Mouse (Mus musculus): Measurements from ENCODE around the gene Lpin2. TPM values are rescaled to one million over a fixed set of nuclear protein-coding genes. Genes with fewer than 3 reads are reported as not detected.

The Lpin2 gene
- polyA plus RNA-seq, 1 experiment, result 11.2 TPM

- Histone ChIP-seq H3K27me3 (ENCODE audit: control insufficient read depth, insufficient read depth, low read length) (no peaks in the 10 kb centered on the region), H3K4me3 (ENCODE audit: control insufficient read depth, low read depth, low read length) (no peak overlapping the region), H3K4me1 (ENCODE audit: control insufficient read depth, insufficient read depth, low read length) (no peaks in the 10 kb centered on the region), H3K36me3 (ENCODE audit: control insufficient read depth, insufficient read depth, low read length) (peaks cover 3% of the 10 kb centered on the region), H3K27ac (ENCODE audit: control insufficient read depth, insufficient read depth, low read depth, low read length) (no peak overlapping the region)
- TF ChIP-seq POLR2A (IDR thresholded peaks at IDR 0.05; ENCODE audit: control insufficient read depth, low read depth, low read length), result no peak
- no peak for TF ChIP-seq CTCF (IDR thresholded peaks at IDR 0.05; ENCODE audit: control insufficient read depth, insufficient read depth, insufficient replicate concordance, low read depth, low read length)
Observed at GRCm38 (mm10) chr17:71234041-71234594, 51.8 kb downstream of the Lpin2 start.

DNA sequence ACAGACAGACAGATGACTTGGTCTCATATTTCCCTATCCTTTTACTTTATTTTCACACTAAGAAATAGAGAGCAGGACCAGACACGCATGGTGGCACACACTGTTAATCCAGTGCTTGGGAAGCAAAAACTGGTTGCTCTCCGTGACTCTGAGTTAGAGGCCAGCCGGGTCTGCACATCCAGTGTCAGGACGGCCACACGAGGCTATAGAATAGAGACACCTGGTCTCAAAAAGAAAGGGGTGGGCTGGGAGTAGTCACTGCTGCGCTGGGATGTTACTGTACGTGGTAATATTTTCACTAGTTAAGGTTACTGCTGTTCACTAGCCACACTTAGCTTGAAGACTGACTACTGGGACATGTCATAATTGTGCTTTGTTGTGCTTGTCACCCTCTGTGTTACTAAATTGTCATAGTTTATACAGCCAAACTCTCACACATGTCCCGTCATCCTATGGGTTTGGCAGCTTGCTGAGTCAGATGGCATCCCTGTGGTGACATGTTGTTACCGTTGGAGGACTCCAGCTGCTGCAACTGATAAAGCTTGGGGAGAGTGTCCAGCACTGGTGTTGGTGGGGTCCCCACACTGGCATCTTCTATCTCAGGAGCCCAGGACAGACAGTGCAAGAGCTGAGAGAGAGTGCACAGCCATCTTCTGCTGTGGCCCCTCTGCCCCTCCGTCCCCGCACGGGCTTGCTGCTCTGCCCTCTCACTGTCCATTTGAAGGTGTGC, 53.0 kb downstream of the Lpin2 start:
- TF ChIP-seq POLR2A (IDR thresholded peaks at IDR 0.05; ENCODE audit: control insufficient read depth, low read depth, low read length) (no peak), CTCF (IDR thresholded peaks at IDR 0.05; ENCODE audit: control insufficient read depth, insufficient read depth, insufficient replicate concordance, low read depth, low read length) (no peak)
- Histone ChIP-seq H3K4me3 (ENCODE audit: control insufficient read depth, low read depth, low read length) (no peak overlapping the region), H3K27me3 (ENCODE audit: control insufficient read depth, insufficient read depth, low read length) (no peaks in the 10 kb centered on the region), H3K27ac (ENCODE audit: control insufficient read depth, insufficient read depth, low read depth, low read length) (no peak overlapping the region), H3K4me1 (ENCODE audit: control insufficient read depth, insufficient read depth, low read length) (no peaks in the 10 kb centered on the region), H3K36me3 (ENCODE audit: control insufficient read depth, insufficient read depth, low read length) (peaks cover 1% of the 10 kb centered on the region; the same call in 1 of the 2 replicates)

GRCm38 (mm10) chr17:71238494-71238893, 56.1 kb downstream of the Lpin2 start:
- Histone ChIP-seq H3K4me3 (ENCODE audit: control insufficient read depth, low read depth, low read length) (no peak overlapping the region), H3K36me3 (ENCODE audit: control insufficient read depth, insufficient read depth, low read length) (peaks cover 1% of the 10 kb centered on the region), H3K27me3 (ENCODE audit: control insufficient read depth, insufficient read depth, low read length) (no peaks in the 10 kb centered on the region), H3K27ac (ENCODE audit: control insufficient read depth, insufficient read depth, low read depth, low read length) (no peak overlapping the region), H3K4me1 (ENCODE audit: control insufficient read depth, insufficient read depth, low read length) (no peaks in the 10 kb centered on the region)
- TF ChIP-seq POLR2A (IDR thresholded peaks at IDR 0.05; ENCODE audit: control insufficient read depth, low read depth, low read length) (no peak), CTCF (IDR thresholded peaks at IDR 0.05; ENCODE audit: control insufficient read depth, insufficient read depth, insufficient replicate concordance, low read depth, low read length) (no peak)

DNA sequence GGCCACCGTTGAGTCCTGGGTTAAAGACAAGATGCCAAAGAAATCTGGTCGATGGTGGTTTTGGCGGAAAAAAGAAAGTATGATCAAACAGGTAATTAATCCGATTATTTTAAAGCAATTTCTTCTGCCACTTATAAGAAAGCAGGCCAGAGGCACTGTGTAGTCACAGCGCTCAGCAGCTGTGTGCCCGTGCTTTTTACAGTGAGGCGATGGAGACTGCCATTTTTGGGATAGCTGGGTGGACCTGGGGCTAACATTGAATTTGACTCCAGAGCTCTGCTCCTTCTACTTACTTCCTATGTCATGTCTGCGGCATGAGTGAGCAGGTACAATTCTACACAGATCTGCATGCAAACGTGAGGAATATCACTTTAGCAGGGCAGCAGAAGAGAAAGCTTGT, 58.5 kb downstream of the Lpin2 start:
- no peak overlapping the region for H3K4me3 ChIP-seq (ENCODE audit: control insufficient read depth, low read depth, low read length)
- no peak overlapping the region for H3K27ac ChIP-seq (ENCODE audit: control insufficient read depth, insufficient read depth, low read depth, low read length)
- no peak for TF ChIP-seq CTCF (IDR thresholded peaks at IDR 0.05; ENCODE audit: control insufficient read depth, insufficient read depth, insufficient replicate concordance, low read depth, low read length)
- no peak for TF ChIP-seq POLR2A (IDR thresholded peaks at IDR 0.05; ENCODE audit: control insufficient read depth, low read depth, low read length)
- no peaks in the 10 kb centered on the region; the same call in 1 of the 2 replicates for H3K36me3 ChIP-seq (ENCODE audit: control insufficient read depth, insufficient read depth, low read length)
- H3K27me3 ChIP-seq (ENCODE audit: control insufficient read depth, insufficient read depth, low read length), result no peaks in the 10 kb centered on the region
- no peaks in the 10 kb centered on the region for H3K4me1 ChIP-seq (ENCODE audit: control insufficient read depth, insufficient read depth, low read length)

- H3K4me3 ChIP-seq (ENCODE audit: control insufficient read depth, low read depth, low read length), result no peak overlapping the region
- H3K27ac ChIP-seq (ENCODE audit: control insufficient read depth, insufficient read depth, low read depth, low read length), result no peak overlapping the region
- H3K36me3 ChIP-seq (ENCODE audit: control insufficient read depth, insufficient read depth, low read length), result peaks cover 8% of the 10 kb centered on the region
- H3K4me1 ChIP-seq (ENCODE audit: control insufficient read depth, insufficient read depth, low read length), result peaks cover under 1% of the 10 kb centered on the region; the same call in 1 of the 2 replicates
- no peaks in the 10 kb centered on the region for H3K27me3 ChIP-seq (ENCODE audit: control insufficient read depth, insufficient read depth, low read length)
- TF ChIP-seq POLR2A (IDR thresholded peaks at IDR 0.05; ENCODE audit: control insufficient read depth, low read depth, low read length) (no peak), CTCF (IDR thresholded peaks at IDR 0.05; ENCODE audit: control insufficient read depth, insufficient read depth, insufficient replicate concordance, low read depth, low read length) (no peak)
Observed at GRCm38 (mm10) chr17:71242666-71243065, 60.3 kb downstream of the Lpin2 start.

GRCm38 (mm10) chr17:71245133-71245532, 62.8 kb downstream of the Lpin2 start:
- Histone ChIP-seq H3K4me1 (ENCODE audit: control insufficient read depth, insufficient read depth, low read length) (peaks cover 2% of the 10 kb centered on the region; the same call in 1 of the 2 replicates), H3K27me3 (ENCODE audit: control insufficient read depth, insufficient read depth, low read length) (no peaks in the 10 kb centered on the region), H3K4me3 (ENCODE audit: control insufficient read depth, low read depth, low read length) (no peak overlapping the region), H3K36me3 (ENCODE audit: control insufficient read depth, insufficient read depth, low read length) (peaks cover 8% of the 10 kb centered on the region), H3K27ac (ENCODE audit: control insufficient read depth, insufficient read depth, low read depth, low read length) (no peak overlapping the region)
- no peak for TF ChIP-seq CTCF (IDR thresholded peaks at IDR 0.05; ENCODE audit: control insufficient read depth, insufficient read depth, insufficient replicate concordance, low read depth, low read length)
- no peak for TF ChIP-seq POLR2A (IDR thresholded peaks at IDR 0.05; ENCODE audit: control insufficient read depth, low read depth, low read length)

- Histone ChIP-seq H3K27me3 (ENCODE audit: control insufficient read depth, insufficient read depth, low read length) (no peaks in the 10 kb centered on the region), H3K27ac (ENCODE audit: control insufficient read depth, insufficient read depth, low read depth, low read length) (no peak overlapping the region), H3K4me1 (ENCODE audit: control insufficient read depth, insufficient read depth, low read length) (peaks cover 2% of the 10 kb centered on the region; the same call in 1 of the 2 replicates), H3K36me3 (ENCODE audit: control insufficient read depth, insufficient read depth, low read length) (peaks cover 8% of the 10 kb centered on the region), H3K4me3 (ENCODE audit: control insufficient read depth, low read depth, low read length) (no peak overlapping the region)
- TF ChIP-seq POLR2A (IDR thresholded peaks at IDR 0.05; ENCODE audit: control insufficient read depth, low read depth, low read length) (no peak), CTCF (IDR thresholded peaks at IDR 0.05; ENCODE audit: control insufficient read depth, insufficient read depth, insufficient replicate concordance, low read depth, low read length) (no peak)
Observed at GRCm38 (mm10) chr17:71246022-71246421, 63.7 kb downstream of the Lpin2 start.

Measured in testis, adult 2 months (tissue).